Mouse (Mus musculus) retina, postnatal 1 day (tissue): ENCODE measurements around the gene Cd8b1.

Experiments
- DNase-seq: peaks from one replicate; pipeline ENCODE4 v3.0.0-alpha.2; 2012

Gene Cd8b1

DNA sequence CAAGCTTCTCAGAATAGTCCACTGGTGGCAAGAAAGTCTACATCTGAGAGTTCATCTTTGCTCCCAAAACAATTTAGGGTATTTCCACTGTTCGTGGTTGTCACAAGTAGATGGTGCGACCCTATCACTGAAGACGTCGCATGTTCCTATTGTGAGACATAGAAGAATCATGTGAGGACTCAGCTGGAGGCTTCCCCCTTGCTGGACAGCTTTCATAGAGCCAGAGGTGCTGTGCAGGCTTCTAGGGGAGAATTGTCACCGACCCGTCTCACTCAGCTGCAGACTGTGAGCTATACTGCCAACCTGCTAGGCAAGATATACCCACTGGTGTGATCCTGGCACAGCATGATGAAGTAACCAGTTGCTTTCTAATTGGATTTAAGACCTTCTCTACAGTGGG is 29.6 kb downstream of the Cd8b1 start:
- no peak for DNase-seq

DNA sequence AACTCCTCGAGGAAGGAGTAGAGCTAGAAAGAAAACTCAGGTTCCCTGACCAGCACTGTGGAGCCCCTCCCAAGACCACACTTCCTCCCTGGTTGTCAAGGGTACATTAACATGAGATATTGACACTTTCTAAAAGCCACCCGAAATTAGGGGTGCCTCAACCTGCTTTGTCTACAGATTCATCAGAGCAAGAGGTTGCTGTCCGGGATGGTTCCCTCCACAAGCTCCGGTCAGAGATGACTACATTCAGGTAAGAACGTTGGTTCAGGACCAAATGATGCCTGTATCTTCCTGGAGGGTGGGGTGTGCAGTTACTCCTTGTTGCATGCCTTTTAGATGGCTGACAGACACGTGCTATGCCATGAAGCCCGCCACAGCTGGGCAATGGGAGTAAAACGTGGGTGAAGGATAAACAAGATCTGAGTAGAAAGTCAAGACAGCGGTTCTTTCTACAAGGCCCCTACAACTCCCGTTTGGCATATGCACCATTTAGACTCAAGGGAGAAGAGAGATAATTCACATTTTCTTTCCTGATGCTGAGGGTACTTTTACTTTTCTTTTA is 30.4 kb downstream of the Cd8b1 start:
- DNase-seq, result no peak

DNA sequence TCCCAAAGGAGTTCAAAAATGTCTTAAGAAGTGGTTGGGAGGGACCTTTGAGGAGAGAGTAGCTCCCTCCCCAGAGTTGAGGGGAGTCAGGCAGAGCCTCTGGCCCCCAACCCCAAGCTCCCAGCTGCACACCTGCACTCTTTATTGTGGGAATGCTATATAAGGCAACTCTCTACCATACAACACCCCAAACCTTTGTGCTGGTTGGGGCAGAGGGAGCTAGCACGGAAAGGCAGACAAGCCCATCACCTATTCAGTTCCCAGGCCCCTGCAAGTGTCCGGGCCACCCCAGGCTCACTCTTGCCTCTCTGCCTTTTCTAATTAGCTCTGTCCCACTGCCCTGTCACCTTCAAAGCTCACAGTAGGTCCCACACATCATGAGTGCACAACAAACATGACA is 31.1 kb downstream of the Cd8b1 start:
- no peak for DNase-seq

DNA sequence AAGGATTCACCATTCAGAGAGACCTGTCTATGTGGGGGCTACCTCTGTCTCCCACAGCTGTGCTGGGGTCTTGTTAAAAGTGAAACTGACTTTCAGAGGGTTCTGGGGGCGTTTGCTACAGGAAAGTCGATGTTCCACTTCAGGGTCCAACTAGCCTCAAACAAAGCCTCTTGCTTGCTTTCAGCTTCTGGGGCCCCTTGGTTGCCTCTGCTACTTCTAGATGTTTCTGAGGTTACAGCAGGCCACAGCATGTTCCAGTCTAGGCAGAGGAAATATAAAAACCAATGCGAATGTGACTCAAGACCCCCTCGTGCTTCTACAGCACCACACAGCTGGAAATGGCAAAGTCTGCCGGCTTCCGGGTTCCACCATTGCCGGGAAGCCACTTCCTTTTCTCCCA is 34.9 kb downstream of the Cd8b1 start:
- no peak for DNase-seq

DNA sequence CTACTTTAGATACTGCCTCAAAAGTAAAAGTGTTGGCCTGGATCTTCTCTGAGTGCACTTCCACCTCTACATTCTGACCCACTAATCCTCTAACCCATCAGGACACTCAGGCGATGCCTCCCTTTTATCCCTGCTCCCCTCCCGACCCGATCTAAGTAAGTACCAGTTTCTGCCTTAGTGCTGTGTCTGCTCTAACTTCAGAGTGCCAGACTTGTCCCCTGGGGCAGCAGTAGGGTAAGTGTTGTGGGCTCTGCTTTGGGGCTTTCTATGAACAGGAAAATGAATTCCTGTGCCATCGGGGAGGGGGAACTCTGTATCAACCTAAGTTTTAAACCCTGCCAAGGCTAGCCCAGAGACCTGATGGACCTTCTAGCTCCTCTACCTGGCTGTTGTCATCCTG is 37.6 kb downstream of the Cd8b1 start:
- DNase-seq, result no peak

DNA sequence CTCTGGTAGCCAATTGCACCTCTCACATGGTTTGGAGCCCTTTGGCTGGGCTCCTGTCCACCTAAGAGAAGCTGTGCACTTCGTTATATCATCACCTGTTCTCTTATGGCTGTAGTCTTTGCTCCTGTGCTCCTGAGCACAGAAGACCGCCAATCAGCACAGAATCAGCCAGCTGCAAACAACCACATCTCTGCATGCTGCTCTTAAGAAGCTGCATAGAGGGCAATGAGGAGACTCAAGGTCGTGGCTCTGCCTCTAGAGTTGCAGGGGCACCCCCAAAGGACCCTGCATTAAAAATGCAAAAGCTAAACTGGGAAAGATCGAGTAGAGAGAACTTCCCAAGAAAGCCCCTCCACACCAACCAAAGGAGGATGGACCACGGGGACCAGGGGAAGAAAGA is 38.2 kb downstream of the Cd8b1 start:
- no peak for DNase-seq

DNA sequence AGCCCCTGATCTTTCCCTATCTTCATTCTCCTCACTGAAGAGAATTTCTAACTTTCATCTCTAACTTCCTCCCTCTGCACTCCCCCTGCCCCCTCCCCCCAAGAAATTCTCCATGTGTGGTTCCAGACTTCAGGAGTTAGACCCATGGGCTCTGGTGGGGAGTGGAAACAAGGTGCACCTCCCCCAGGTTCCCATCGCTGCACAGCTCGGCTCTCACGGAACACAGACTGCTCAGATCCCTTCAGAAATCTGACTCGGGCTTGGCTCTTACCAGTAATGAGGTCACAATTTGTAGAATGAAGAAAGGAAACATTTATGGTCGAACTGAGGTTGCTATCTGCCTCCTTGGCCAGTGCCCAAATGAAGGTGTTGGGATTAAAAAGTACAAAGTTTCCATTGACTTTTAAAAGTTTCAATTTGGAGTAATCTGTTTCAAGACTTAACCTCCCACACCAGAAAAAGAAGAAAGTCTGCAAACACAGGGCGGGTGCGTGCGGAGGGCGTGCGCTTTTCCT is 38.6 kb downstream of the Cd8b1 start:
- no peak for DNase-seq

DNA sequence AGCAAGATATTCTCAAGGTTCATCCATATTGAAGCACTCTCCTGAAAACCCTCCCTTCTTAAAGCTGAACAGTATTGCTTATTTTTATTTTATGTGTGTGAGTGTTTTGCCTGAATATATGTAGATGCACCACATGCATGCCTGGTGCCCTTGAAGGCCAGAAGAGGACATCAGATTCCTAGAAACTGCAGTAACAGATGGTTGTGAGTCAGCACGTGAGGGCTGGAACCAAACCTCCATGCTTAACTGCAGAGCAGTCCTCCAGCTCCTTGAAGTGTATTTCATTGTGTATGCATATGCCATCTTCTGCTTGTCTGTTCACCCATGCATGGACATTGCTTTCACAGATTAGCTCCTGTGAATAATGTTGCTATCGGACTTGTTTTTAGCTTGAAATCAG is 41.4 kb downstream of the Cd8b1 start:
- DNase-seq, result no peak

DNA sequence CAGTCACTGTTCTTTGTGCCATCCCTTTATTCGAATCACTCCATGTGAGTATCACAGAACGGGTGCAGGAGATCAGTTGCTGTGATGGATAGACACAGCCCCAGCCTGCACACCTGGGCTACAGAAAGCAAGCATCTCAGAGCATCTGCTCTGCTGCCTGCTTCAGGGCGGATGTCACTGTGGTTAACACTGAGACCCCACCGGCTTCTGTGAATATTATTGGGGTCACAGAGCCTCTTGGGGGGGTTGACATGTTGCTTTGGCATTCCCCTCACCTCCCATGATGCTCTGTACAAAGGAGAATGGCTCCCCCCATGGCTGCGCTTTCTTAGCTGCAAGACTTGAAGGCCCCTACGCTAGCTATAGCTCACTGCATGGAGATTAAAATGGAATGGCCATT is 46.8 kb downstream of the Cd8b1 start:
- DNase-seq, result no peak

DNA sequence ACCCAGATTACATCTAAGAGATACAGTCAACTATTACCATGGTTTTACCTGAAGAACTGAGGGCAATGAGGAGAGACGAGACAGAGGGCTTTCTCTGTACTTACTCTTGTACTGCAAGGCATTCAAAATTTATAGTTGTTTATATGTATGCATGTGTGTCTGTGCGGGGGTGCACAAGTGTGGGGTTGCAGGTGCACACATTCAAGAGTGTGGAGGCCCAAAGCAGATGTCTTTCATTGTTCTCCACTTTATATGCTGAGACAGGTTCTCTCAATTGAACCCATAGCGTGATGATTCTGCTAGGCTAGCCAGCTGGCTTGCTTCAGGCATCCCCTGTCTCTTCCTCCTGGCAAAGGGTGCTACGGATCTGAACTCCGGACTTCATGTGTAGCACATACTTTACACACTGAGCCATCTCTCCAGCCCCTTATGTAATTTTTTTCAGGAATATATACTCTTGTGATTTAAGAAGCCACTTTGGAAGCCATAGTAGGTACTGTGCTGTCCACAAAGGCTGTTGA is 48.6 kb downstream of the Cd8b1 start:
- DNase-seq, result no peak

DNA sequence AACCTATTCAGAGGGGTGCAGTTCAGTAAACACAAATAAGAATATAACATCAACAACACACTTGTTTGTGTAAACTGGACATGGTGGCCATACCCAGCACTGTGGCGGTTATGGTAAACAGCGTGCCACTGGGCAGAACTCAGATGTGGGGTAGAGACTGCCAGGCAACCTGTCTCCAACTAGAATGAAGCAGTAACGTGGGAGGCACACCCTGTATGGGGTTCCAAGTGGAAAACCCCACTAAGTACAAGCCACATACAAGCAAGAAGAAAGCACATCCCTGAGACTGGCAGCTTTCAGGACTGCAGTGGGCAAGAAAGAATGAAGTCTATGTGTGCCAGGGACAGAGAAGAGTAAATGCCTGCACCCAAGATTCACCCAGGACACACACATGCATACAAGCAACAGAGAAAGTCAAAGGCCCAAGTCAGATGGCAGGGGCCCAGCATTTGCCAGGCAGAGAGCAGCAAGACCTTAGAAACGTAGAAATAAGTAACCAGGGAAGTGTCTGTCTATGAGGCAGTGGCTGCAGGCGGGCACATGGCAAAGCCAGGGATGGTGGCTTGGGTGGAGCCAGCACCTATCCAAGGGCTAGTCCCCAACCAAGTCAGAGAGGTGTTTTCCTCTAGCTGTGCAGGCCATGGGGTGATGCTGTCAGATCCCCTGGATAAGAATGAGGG is 49.6 kb downstream of the Cd8b1 start:
- no peak for DNase-seq

DNA sequence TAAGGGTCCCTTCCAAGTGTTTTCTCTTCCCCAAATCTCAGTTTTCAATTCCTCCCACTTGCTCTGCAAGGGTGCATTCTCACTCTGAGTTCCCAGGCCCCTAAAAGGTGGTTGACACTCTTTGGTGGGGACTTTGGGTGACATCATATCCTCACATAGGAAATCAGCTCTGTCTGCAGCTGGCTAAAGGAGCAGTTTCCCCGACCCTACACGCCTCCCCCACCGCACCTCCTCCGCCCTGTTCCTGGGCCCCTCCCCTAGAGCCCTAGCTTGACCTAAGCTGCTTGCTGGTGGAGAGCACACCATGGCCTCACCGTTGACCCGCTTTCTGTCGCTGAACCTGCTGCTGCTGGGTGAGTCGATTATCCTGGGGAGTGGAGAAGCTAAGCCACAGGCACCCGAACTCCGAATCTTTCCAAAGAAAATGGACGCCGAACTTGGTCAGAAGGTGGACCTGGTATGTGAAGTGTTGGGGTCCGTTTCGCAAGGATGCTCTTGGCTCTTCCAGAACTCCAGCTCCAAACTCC is 50.7 kb downstream of the Cd8b1 start, which contains the start of gene Cd8a:
Gene Cd8a (plus strand): TSS at position 179 of the 527 bp plus-strand sequence.
- peak; percentile 43 for DNase-seq

DNA sequence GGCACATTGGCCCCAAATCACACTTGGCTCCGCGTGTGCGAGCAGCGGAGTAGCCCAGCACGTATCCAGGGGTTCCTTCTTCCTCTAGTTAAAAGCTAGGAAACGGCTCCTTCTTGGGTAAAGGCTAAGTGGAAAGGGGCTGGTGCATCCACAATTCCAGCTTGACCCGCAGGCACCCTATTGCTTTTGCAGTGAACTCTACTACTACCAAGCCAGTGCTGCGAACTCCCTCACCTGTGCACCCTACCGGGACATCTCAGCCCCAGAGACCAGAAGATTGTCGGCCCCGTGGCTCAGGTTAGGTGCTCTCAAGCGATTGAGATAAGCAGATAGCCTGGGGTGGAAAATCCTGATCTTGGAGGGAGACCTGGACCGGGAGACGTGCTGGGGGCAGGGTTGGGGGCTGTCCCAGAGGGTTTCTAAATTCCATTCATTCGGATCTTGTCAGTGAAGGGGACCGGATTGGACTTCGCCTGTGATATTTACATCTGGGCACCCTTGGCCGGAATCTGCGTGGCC is 51.8 kb downstream of the Cd8b1 start:
- no peak for DNase-seq

DNA sequence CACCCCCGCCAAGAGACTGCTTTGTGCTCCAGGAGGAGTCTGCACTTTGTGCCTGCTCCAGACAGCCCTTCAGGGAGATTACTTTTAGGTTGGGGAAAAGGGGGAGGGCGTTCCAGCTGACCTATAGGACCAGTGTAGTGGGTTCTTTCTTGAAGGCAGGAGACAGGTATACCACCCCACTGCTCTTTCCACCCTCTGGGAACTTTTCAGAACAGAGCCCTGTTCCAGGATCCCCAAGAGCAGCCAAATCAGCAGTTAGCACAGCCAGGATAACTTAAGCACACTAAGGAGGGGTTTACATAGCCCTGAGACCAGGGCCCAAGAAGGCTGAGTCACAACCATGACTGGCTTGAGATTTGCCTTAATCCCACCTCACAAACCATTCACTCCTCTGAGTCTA is 52.3 kb downstream of the Cd8b1 start:
- DNase-seq, result no peak

DNA sequence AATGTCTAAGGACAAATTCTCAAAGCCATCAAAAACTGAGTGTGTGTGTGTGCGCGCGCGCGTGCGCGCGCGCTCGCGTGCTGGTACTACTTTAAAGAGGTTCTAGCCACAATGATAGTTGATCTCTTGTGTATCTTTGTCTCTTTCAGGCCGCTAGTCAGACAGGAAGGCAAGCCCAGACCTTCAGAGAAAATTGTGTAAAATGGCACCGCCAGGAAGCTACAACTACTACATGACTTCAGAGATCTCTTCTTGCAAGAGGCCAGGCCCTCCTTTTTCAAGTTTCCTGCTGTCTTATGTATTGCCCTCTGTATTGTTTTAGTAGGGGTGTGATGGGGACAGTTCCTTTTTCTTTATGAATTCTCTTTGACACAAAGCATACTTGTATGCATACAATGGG is 54.1 kb downstream of the Cd8b1 start:
- DNase-seq, result no peak

DNA sequence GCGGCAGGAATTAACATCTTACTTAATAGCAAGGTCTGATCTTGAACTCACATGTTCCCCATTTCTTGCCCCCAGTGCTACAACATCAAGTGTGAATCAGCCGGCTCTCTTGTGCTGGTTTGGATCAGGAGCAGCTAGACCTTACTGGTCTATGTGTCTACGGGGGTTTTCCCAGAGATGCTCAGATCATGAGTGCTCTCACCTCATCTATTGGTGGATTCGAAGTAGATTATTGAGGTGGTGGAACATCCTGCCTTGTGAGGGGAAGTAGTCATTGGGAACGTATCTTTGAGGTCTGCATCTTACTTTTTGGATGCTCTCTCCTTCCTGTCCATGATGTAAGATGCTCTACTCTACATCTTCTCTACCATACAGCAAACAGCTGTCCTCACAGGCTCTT is 59.1 kb downstream of the Cd8b1 start:
- no peak for DNase-seq
